Mouse (Mus musculus) left cerebral cortex, postnatal 4 days (tissue): Measurements from ENCODE around the gene Mxra7. TPM values are rescaled to one million over a fixed set of nuclear protein-coding genes. Genes with fewer than 3 reads are reported as not detected.
"Not testable (repeated sequence)": the region's sequence is repeated elsewhere in the genome, so short reads cannot be mapped to it uniquely, and the experiment has no call there.

Experiments used
- DNase-seq: peaks from one replicate; pipeline ENCODE4 v3.0.0-alpha.2; 2022
- intact Hi-C: fragments of 180-260 bp; cut with DNase I; formaldehyde crosslinking; loops from one replicate; pipeline ENCODE4 v1.15.1; 2025
- total RNA-seq, 2 experiments: library from RNA; stranded (reverse); gene quantifications; 2 replicates each; pipeline ENCODE4 v1.2.3; 2021

Gene Mxra7
- total RNA-seq, 2 experiments from 2014 or later: 17.5 to 17.9 TPM

- intact Hi-C loops: no loop called here
- no peak for DNase-seq
Measured at GRCm38 (mm10) chr11:116847187-116848085, 19.6 kb upstream of the Mxra7 start.

GRCm38 (mm10) chr11:116846593-116847181, 18.8 kb upstream of the Mxra7 start:
- intact Hi-C loops: no loop called here
- no peak for DNase-seq

- peak; percentile 98 for DNase-seq
- intact Hi-C loops: no loop called here
Measured at GRCm38 (mm10) chr11:116843261-116844233, 15.7 kb upstream of the Mxra7 start, which contains the start of the genes Mettl23 and Jmjd6. Gene Mettl23, plus strand, starts transcription at chr11:116843278. Gene Jmjd6, minus strand, starts transcription at chr11:116843449.

GRCm38 (mm10) chr11:116842531-116843260, 14.8 kb upstream of the Mxra7 start:
- intact Hi-C loops: no loop called here
- DNase-seq: peak; percentile 63

- DNase-seq: no peak
- intact Hi-C loops: no loop called here
Measured at GRCm38 (mm10) chr11:116840748-116841147, 12.9 kb upstream of the Mxra7 start.

- DNase-seq: no peak
Measured at GRCm38 (mm10) chr11:116839601-116840000, 11.8 kb upstream of the Mxra7 start.

GRCm38 (mm10) chr11:116838936-116839335, 11.1 kb upstream of the Mxra7 start:
- intact Hi-C loops: no loop called here
- DNase-seq: no peak

More at GRCm38 (mm10) chr11:116839601-116840000, 11.8 kb upstream of the Mxra7 start:
- intact Hi-C loops: no loop called here

- no peak for DNase-seq
- intact Hi-C loops: no loop called here
Measured at GRCm38 (mm10) chr11:116837441-116837840, 9.6 kb upstream of the Mxra7 start.

GRCm38 (mm10) chr11:116836283-116836682, 8.4 kb upstream of the Mxra7 start:
- DNase-seq: no peak
- intact Hi-C loops: no loop called here

- intact Hi-C loops: no loop called here
- DNase-seq: no peak
Measured at GRCm38 (mm10) chr11:116834954-116835353, 7.1 kb upstream of the Mxra7 start.

- intact Hi-C loops: no loop called here
- DNase-seq: no peak
Measured at GRCm38 (mm10) chr11:116832172-116832685, 4.4 kb upstream of the Mxra7 start.

- DNase-seq: no peak
- intact Hi-C loops: no loop called here
Measured at GRCm38 (mm10) chr11:116826550-116827504, 1.0 kb downstream of the Mxra7 start.

GRCm38 (mm10) chr11:116825230-116825629, 2.6 kb downstream of the Mxra7 start:
- intact Hi-C loops: no loop called here
- no peak for DNase-seq

- intact Hi-C loops, DNase-seq: not testable (repeated sequence)
Measured at GRCm38 (mm10) chr11:116823885-116824284, 4.0 kb downstream of the Mxra7 start.

- DNase-seq: no peak
- intact Hi-C loops: no loop called here
Measured at GRCm38 (mm10) chr11:116823255-116823654, 4.6 kb downstream of the Mxra7 start.

GRCm38 (mm10) chr11:116822626-116823025, 5.2 kb downstream of the Mxra7 start:
- no peak for DNase-seq
- intact Hi-C loops: no loop called here

- intact Hi-C loops: no loop called here
- no peak for DNase-seq
Measured at GRCm38 (mm10) chr11:116822215-116822614, 5.6 kb downstream of the Mxra7 start.

- no peak for DNase-seq
- intact Hi-C loops: no loop called here
Measured at GRCm38 (mm10) chr11:116821057-116821940, 6.5 kb downstream of the Mxra7 start.
